Mouse (Mus musculus) limb, embryonic 12.5 days (tissue): Measurements from ENCODE around the gene Il3. TPM values are rescaled to one million over a fixed set of nuclear protein-coding genes. Genes with fewer than 3 reads are reported as not detected.

ENCODE experiments used
- ATAC-seq: fragments of 200-750 bp; cut with Nextera tagmentation; 2 replicates; pipeline ENCODE4 v1.8.0; 2017; ENCODE audit warnings: low read depth, moderate TSS enrichment; ENCODE audit not compliant: insufficient number of reproducible peaks, insufficient read depth, low FRiP score, low TSS enrichment
- H3K27ac ChIP-seq: fragments of 300-500 bp; sonication (generic); 2 replicates; pipeline ENCODE4 v1.5.1; 2016; ENCODE audit warnings: mild to moderate bottlenecking, moderate library complexity
- H3K27me3 ChIP-seq: fragments of 300-500 bp; sonication (generic); 2 replicates; pipeline ENCODE4 v1.6.1; 2016; ENCODE audit warnings: mild to moderate bottlenecking, moderate library complexity
- H3K36me3 ChIP-seq: fragments of 300-500 bp; sonication (generic); 2 replicates; pipeline ENCODE4 v1.6.1; 2016; ENCODE audit warnings: mild to moderate bottlenecking, moderate library complexity
- H3K4me1 ChIP-seq: fragments of 300-500 bp; sonication (generic); replicated peaks from 2 replicates; pipeline ENCODE4 v1.6.1; 2016
- H3K4me2 ChIP-seq: fragments of 300-500 bp; sonication (generic); 2 replicates; pipeline ENCODE4 v1.6.1; 2016; ENCODE audit warnings: mild to moderate bottlenecking, moderate library complexity
- H3K4me3 ChIP-seq: fragments of 300-500 bp; sonication (generic); replicated peaks from 2 replicates; pipeline ENCODE4 v1.5.1; 2016; ENCODE audit warnings: mild to moderate bottlenecking
- H3K9ac ChIP-seq: fragments of 300-500 bp; sonication (generic); replicated peaks from 2 replicates; pipeline ENCODE4 v1.6.1; 2016; ENCODE audit warnings: mild to moderate bottlenecking, moderate library complexity
- H3K9me3 ChIP-seq: fragments of 300-500 bp; sonication (generic); 2 replicates; pipeline ENCODE4 v1.6.1; 2016; ENCODE audit warnings: mild to moderate bottlenecking, moderate library complexity
- WGBS: fragments of 180-500 bp; shearing (Covaris S2); methylation state at CpG from one replicate; pipeline ENCODE4 v1.1.7; 2016; 5-methylcytosine and 5-hydroxymethylcytosine counted together
- polyA plus RNA-seq: library from polyadenylated mRNA; unstranded; fragments of >200 nt; fragmentation: Nextera tagmentation; extraction: Ambion mirVana; gene quantifications from 2 replicates; pipeline ENCODE4 v1.2.1, GENCODE M21; 2016

Il3 gene
- polyA plus RNA-seq = not detected in 2 replicates

DNA sequence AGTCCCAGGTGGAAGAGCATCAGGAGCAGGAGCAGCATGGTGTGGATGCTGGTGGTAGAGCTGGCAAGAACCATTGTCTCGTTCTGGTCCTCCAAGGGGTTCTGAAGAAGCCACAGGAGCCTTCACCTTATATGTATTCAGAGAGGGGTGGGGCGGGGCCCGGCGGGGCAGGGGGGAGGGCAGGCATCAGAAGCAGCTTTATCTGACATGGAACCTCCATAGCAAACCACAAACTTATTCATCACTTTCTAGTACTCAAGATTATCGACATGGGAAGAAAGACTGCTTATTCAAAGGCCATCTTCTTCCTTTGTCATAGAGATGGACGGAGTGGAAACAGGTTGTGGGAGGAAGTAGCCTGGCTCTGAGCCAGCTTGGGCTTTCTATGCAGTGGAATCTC lies at the start of gene Il3:
Gene Il3 (minus strand): TSS at position 101 of the 400 bp plus-strand sequence.
- Histone ChIP-seq H3K4me3 (no peak within 1 kb of the TSS), H3K36me3 (no peaks in the 10 kb centered on the region), H3K27ac (no peak within 1 kb of the TSS), H3K9me3 (no peaks in the 10 kb centered on the region), H3K4me2 (no peak within 1 kb of the TSS), H3K27me3 (no peaks in the 10 kb centered on the region), H3K4me1 (no peaks in the 10 kb centered on the region), H3K9ac (no peak within 1 kb of the TSS)
- 77% methylated on average over 6 of the region's 6 CpGs for WGBS
- ATAC-seq = no peak

DNA sequence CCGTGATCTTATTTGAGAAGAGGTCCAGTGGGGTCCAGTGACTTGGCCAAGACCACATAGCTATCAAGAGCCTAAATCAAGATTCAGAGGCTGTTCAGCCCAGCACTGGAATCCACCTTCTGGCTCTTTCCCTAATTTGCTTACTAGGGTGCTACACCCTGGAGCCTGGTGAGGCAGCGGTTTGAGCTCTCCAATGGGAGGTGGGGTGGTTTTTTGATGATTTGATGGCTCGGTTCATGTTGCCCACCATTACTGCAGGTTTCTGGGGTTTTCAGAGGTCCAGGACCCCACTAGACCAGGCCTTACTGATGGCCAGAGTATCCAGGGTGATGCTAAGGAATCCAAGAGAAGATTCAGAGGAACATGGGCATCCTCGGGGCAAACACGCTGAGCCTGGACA lies 48.3 kb upstream of the Il3 start:
- Histone ChIP-seq H3K9me3 (no peaks in the 10 kb centered on the region), H3K4me2 (no peak overlapping the region), H3K36me3 (no peaks in the 10 kb centered on the region), H3K4me3 (no peak overlapping the region), H3K4me1 (peaks cover 21% of the 10 kb centered on the region), H3K27me3 (no peaks in the 10 kb centered on the region), H3K9ac (no peak overlapping the region), H3K27ac (no peak overlapping the region)
- no peak for ATAC-seq
- 90% methylated on average over 5 of the region's 5 CpGs for WGBS

DNA sequence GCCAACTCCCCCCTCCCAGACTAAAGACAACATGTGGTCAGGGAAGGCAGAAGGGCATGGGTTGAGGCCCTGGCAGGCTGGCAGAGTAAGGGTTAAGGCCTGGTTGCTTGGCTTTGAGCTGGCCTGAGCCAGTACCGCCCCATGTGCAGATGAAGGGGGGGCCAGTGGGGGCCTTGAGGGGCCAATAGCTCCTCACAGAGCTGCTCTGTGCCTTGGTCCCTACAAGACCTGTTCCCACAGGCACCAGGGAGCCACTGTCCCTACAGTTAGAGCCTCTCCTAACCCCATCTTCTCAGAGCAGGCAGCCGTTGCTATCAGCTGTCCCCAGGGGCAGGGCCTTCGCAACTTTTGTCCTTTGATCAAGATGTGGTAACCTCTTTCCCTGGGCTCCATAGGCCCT lies 47.7 kb upstream of the Il3 start:
- Histone ChIP-seq H3K9ac (no peak overlapping the region), H3K4me3 (no peak overlapping the region), H3K27ac (no peak overlapping the region), H3K27me3 (no peaks in the 10 kb centered on the region), H3K4me2 (no peak overlapping the region), H3K4me1 (peaks cover 21% of the 10 kb centered on the region), H3K36me3 (no peaks in the 10 kb centered on the region), H3K9me3 (no peaks in the 10 kb centered on the region)
- WGBS = 14% methylated on average over 3 of the region's 3 CpGs
- no peak for ATAC-seq

DNA sequence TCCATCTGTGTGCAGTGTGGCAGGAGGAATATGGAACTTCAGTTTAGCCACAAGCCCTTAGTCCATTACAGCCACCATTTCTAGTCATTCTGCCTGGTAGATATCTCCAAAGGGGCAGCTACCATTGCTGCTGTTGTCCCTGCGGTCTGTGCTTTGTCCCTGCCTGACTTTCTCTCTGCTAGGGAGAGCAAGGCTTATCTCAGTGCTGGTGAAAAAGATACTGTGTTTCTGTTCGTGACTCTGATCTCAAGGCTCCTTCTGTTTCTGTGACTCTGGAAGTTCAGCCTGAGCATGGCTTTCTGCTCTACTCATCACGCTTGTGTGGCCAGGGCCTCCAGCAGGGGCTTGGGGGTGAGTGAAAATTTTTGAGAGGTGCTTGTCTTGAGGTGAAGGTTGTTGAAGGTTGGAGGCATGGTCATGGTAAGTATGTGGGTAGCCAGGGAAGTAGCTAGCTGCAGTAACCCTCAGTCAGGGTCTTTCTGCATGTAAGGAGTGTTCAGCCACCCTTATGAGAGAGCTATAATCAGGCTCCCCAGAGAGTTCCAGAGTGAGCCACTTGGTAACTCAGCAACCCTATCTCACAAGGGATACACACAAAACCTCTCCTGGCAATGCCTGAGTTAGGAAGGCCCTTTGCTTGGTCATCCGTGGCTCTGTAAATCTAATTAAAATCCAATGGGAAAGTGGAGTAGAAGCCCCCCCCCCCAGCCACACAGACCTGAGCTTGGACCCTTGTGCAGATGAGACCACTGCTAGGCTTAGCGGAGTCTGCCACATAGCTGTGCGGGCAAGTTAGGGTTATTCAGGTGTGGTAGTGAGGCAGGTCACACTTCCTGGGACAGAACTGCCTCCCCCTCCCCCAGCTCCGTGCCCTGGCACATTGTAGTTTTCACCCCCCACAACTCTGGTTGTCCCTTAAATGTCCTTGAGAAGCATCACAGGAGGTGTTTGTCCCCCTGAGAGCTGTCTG lies 46.6 kb upstream of the Il3 start:
- H3K9me3 ChIP-seq = no peaks in the 10 kb centered on the region
- no peak overlapping the region for H3K4me3 ChIP-seq
- H3K27me3 ChIP-seq = no peaks in the 10 kb centered on the region
- no peak overlapping the region for H3K4me2 ChIP-seq
- no peaks in the 10 kb centered on the region for H3K36me3 ChIP-seq
- H3K9ac ChIP-seq = no peak overlapping the region
- no peak overlapping the region for H3K27ac ChIP-seq
- peaks cover 21% of the 10 kb centered on the region for H3K4me1 ChIP-seq
- WGBS = 70% methylated on average over 7 of the region's 7 CpGs
- no peak for ATAC-seq

DNA sequence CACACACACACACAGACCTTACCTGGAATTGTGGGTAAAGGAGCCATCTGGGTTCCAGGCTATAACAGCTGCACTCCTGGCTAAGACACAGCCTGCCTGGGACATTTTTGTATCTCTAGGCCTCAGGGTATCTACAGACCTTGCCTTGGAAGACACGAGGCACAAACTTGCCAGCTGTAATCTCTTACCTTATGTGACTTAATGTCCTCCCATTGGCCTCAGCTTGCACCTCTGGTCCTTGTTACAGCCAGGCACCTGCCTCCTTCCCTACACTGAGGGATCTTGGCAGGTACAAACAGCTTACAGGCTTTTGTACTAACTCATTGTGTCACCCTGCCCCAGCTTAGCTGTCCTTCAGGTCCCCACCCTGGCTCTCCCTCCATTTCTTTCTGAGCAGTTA lies 45.5 kb upstream of the Il3 start:
- Histone ChIP-seq H3K4me2 (no peak overlapping the region), H3K9ac (no peak overlapping the region), H3K4me1 (peaks cover 21% of the 10 kb centered on the region), H3K9me3 (no peaks in the 10 kb centered on the region), H3K36me3 (no peaks in the 10 kb centered on the region), H3K27ac (no peak overlapping the region), H3K27me3 (no peaks in the 10 kb centered on the region), H3K4me3 (no peak overlapping the region)
- WGBS = 11% methylated on average over 1 of the region's 1 CpGs
- ATAC-seq = no peak

DNA sequence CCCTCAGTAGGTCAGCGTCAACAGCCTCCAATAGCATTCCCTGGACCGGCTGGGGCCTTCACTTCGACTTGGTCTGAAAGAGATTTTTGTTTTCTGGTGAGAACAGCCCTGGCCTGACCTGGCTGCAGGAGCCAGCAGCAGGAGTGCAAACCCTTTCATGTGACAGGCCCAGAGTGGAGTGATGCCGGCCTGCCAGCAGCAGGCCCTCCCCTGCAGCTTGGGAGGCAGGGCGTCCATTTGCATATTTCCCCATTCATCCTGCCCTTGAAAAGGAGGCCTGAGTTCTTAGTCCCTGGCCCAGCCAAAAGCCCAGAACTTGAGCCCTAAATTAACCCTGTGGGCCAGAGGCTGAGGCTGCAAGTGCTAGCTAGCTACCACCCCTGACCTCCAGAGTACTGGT lies 44.9 kb upstream of the Il3 start:
- H3K4me1 ChIP-seq = peaks cover 21% of the 10 kb centered on the region
- ATAC-seq = no peak
- no peak overlapping the region for H3K9ac ChIP-seq
- peak overlapping the region; percentile 54 for H3K27ac ChIP-seq
- no peak overlapping the region for H3K4me3 ChIP-seq
- H3K36me3 ChIP-seq = no peaks in the 10 kb centered on the region
- 4% methylated on average over 5 of the region's 5 CpGs for WGBS
- H3K9me3 ChIP-seq = no peaks in the 10 kb centered on the region
- H3K4me2 ChIP-seq = no peak overlapping the region
- H3K27me3 ChIP-seq = no peaks in the 10 kb centered on the region

DNA sequence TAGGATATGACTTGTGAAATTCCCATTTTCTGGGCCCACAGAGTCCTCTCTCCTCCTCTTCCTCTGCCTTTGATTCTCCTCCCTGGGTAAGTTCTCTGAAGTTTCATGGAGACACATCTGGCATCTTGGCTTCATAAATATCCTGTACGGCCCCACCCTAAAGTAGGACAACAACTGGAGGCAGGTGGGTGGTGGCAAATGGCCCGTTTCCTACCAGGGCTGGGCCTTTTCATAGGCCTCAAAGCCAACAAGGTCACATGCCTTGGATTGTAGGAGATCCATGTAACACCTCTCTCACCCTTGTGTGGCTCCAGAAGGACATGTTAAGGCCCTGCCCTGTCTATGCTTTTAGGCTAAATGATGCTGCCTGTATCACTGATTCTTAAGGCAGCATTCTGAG lies 43.5 kb upstream of the Il3 start:
- H3K27ac ChIP-seq = no peak overlapping the region
- no peak for ATAC-seq
- H3K4me3 ChIP-seq = no peak overlapping the region
- H3K9me3 ChIP-seq = no peaks in the 10 kb centered on the region
- no peaks in the 10 kb centered on the region for H3K36me3 ChIP-seq
- H3K9ac ChIP-seq = no peak overlapping the region
- 52% methylated on average over 2 of the region's 2 CpGs for WGBS
- no peak overlapping the region for H3K4me2 ChIP-seq
- H3K27me3 ChIP-seq = no peaks in the 10 kb centered on the region; the same call in 1 of the 2 replicates
- H3K4me1 ChIP-seq = peaks cover 21% of the 10 kb centered on the region

DNA sequence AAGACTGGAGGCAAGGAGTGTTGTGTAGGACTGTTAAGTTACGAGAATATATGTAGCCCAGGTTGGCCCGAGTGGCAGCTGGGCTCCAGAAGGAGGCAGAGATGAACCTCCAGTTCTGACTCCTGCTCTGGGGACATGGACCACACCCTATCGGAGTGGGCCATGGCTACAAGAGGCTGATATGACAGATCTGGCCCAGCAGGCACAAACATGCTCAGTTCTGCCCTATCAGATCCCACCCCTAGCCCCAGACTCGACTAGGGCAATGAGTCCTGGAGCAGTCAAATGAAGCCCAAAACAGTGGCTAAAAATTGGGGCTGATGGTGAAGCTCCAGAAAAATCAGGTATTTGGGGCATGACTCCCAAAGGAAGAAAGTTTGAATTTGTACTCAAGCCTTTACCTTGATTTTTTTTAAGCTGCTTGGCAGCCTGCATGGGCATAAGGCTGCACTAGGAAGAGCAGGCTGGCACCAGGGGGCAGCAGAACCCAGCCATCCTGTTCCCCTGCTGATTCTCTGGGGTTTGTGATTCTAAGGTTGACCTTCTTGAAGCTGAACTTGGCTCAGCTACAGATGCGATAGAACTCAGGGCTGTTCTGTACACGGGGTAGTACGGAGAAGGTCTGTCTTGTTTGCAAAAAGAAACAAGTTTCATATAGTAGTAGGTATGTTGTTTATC lies 40.2 kb upstream of the Il3 start:
- Histone ChIP-seq H3K9me3 (no peaks in the 10 kb centered on the region), H3K4me2 (no peak overlapping the region), H3K4me1 (peaks cover 18% of the 10 kb centered on the region), H3K4me3 (no peak overlapping the region), H3K27ac (no peak overlapping the region), H3K27me3 (peaks cover 28% of the 10 kb centered on the region), H3K9ac (no peak overlapping the region), H3K36me3 (no peaks in the 10 kb centered on the region)
- 72% methylated on average over 7 of the region's 7 CpGs for WGBS
- ATAC-seq = no peak

DNA sequence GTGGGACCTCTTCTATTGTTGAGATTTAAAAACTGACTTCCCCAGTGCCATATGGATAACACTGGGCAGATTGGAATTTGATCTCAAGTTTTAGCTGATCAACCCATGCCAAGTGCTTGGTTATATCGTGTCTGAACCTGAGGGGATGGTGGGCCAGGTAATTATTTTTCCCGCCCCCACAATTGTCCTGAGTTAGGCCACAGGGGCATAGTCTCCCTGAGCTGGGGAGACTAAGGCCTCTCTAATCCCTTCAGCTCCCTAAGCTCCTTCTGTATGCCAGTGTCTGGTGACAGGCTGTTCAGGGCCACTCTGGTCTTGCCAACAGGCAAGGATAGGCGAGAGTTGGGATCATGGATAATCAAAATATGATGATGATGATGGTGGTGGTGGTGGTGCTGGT lies 38.3 kb upstream of the Il3 start:
- Histone ChIP-seq H3K4me2 (no peak overlapping the region), H3K4me1 (peaks cover 7% of the 10 kb centered on the region; the same call in 1 of the 2 replicates), H3K4me3 (no peak overlapping the region), H3K9me3 (no peaks in the 10 kb centered on the region), H3K27me3 (peaks cover 28% of the 10 kb centered on the region), H3K36me3 (no peaks in the 10 kb centered on the region), H3K9ac (no peak overlapping the region), H3K27ac (no peak overlapping the region)
- ATAC-seq = no peak
- 74% methylated on average over 3 of the region's 3 CpGs for WGBS

DNA sequence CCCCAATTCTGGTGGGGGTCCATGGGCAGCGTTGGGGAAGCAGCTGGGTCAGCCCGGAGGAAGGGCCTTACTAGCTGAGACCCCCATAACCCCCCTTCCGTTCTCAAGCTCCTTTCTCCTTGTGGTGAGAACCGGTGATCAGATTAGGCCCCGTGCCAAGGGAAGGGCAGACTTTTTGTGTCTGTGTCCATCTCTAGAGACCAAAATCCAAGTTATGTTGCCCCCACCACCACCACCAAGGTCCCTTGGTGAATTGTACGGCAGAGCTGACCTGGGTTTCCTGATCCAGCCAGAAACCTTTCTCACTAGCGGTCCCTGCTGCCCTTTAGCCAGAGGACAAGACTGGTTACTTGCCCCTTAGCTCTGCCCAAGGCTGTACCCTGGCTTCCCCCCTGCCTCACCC lies 37.4 kb upstream of the Il3 start:
- H3K4me1 ChIP-seq = peaks cover 7% of the 10 kb centered on the region; the same call in 1 of the 2 replicates
- peak overlapping the region; percentile 96 for H3K4me2 ChIP-seq
- no peak overlapping the region for H3K27ac ChIP-seq
- WGBS = 5% methylated on average over 7 of the region's 7 CpGs
- H3K36me3 ChIP-seq = no peaks in the 10 kb centered on the region
- no peak for ATAC-seq
- H3K4me3 ChIP-seq = peak overlapping the region; percentile 54
- no peaks in the 10 kb centered on the region for H3K9me3 ChIP-seq
- peak overlapping the region; percentile 55 for H3K9ac ChIP-seq
- H3K27me3 ChIP-seq = peaks cover 28% of the 10 kb centered on the region

DNA sequence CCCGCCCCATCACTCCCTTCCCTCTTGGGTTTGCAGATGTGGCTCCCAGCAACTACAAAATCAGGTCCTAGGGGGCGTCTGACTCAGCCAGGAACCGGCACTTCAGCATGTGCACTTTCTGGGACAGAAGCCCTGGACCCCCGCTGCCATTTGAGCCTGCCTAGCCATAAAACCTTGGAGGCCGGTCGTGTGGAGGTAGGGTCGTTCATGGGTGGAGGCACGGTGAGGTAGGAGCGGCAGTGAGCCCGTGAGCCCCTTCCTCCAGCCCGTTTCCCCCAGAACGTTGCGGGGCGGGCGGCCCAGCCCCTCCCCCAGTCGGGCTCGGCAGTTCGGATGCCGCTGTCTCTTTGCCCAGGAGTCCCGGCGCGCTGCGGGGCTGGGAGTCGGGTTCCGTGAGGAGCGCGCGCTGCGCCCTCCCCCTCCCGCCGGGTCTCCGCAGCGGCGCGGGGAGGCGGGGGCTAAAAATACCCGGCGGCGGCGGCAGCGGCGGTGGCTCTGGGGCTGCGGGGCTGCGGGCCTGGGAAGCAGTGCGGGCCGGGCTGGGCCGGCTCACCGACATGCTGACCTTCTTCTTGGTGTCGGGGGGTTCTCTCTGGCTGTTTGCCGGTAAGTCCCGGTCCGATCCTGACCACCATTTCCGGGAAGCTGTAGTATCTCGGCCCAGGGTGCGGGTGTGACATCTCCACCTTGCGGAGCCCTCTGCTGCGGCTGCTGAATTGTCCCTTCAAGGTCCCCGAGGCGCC lies 36.8 kb upstream of the Il3 start, which contains the start of gene Acsl6:
Gene Acsl6 (plus strand): TSS at position 71 of the 743 bp plus-strand sequence.
- Histone ChIP-seq H3K4me1 (peaks cover 7% of the 10 kb centered on the region; the same call in 1 of the 2 replicates), H3K4me2 (peak within 1 kb of the TSS; percentile 96), H3K36me3 (no peaks in the 10 kb centered on the region), H3K27ac (no peak within 1 kb of the TSS), H3K4me3 (peak within 1 kb of the TSS; percentile 54), H3K27me3 (peaks cover 28% of the 10 kb centered on the region), H3K9me3 (0 out of 2 replicates have a peak, but pooled peaks cover 4% of the 10 kb centered on the region), H3K9ac (peak within 1 kb of the TSS; percentile 55)
- WGBS = under 1% methylated on average over 58 of the region's 59 CpGs
- ATAC-seq = peak; percentile 47; the same call in 1 of the 2 replicates
